Comparison of ENCODE assay signal across 9 mouse cellular contexts in genomic region chr11:3373591-3374292, GRCm38 (mm10). TPM values are rescaled to one million over a fixed set of nuclear protein-coding genes. Genes with fewer than 3 reads are reported as not detected.
DNase-seq lines count a peak whose midpoint lies in the region; ATAC-seq and TF ChIP-seq lines count a peak whose summit lies in the region.
"Had no signal": no experiment of that assay in that cellular context is flagged by ENCODE, and none has a peak within 500 bp of the region (broad histone marks: within the 10 kb centered on the region; RNA-seq: fewer than 3 reads in every experiment).

No protein-coding gene starts in this region.

- H3K9me3 ChIP-seq in lung, postnatal 0 days (ENCODE audit: low read length) = no peaks in the 10 kb centered on the region
- H3K9me3 ChIP-seq in kidney, embryonic 14.5 days (ENCODE audit: control insufficient read depth, low read length) = no peaks in the 10 kb centered on the region
- no peaks in the 10 kb centered on the region for H3K9me3 ChIP-seq in neural tube, embryonic 14.5 days (ENCODE audit: control insufficient read depth, low read length)
- H3K9me3 ChIP-seq: megakaryocyte, embryonic 14.5 days had no signal

- WGBS in lung, postnatal 0 days = 23% methylated on average over 7 of the region's 7 CpGs
- WGBS in lung, adult 2 months = 39% methylated on average over 7 of the region's 7 CpGs
- 32% methylated on average over 7 of the region's 7 CpGs for WGBS in kidney, embryonic 14.5 days
- WGBS in neural tube, embryonic 14.5 days = 23% methylated on average over 7 of the region's 7 CpGs

- H3K27ac ChIP-seq in lung, postnatal 0 days (ENCODE audit: low read length) = peak overlapping the region; percentile 33
- peak overlapping the region; percentile 68; the same call in 1 of the 2 replicates for H3K27ac ChIP-seq in kidney, embryonic 14.5 days (ENCODE audit: low read depth, low read length)
- H3K27ac ChIP-seq in neural tube, embryonic 14.5 days (ENCODE audit: low read depth, low read length) = peak overlapping the region; percentile 73

- H3K9ac ChIP-seq in lung, postnatal 0 days (replicated peaks; ENCODE audit: low read depth) = no peak overlapping the region
- H3K9ac ChIP-seq in kidney, embryonic 14.5 days (ENCODE audit: low read depth, low read length) = no peak overlapping the region
- no peak overlapping the region for H3K9ac ChIP-seq in neural tube, embryonic 14.5 days (replicated peaks; ENCODE audit: low read depth, low read length)

- peak; percentile 27 for DNase-seq in adrenal gland, postnatal 10 days
- no peak for DNase-seq in adrenal gland, postnatal 4 days (ENCODE audit: low spot score in 2 of 2)
- peak; percentile 49 for DNase-seq in lung, postnatal 0 days (ENCODE audit: low spot score)
- no peak for DNase-seq in lung, adult 2 months
- no peak for DNase-seq in left cerebral cortex, adult 9 months (ENCODE audit: low spot score in 2 of 2)

- no peak overlapping the region for H3K4me3 ChIP-seq in lung, postnatal 0 days (ENCODE audit: low read depth, low read length)
- H3K4me3 ChIP-seq in lung, adult 2 months (replicated peaks; ENCODE audit: extremely low read depth, low read depth, low read length) = no peak overlapping the region
- no peak overlapping the region for H3K4me3 ChIP-seq in kidney, embryonic 14.5 days (ENCODE audit: low read length)
- H3K4me3 ChIP-seq in neural tube, embryonic 14.5 days (ENCODE audit: low read depth, low read length) = no peak overlapping the region
- H3K4me3 ChIP-seq: megakaryocyte, embryonic 14.5 days had no signal

- H3K27me3 ChIP-seq in lung, postnatal 0 days (replicated peaks; ENCODE audit: insufficient read depth, low read length) = no peaks in the 10 kb centered on the region
- H3K27me3 ChIP-seq in kidney, embryonic 14.5 days (ENCODE audit: control insufficient read depth, insufficient read depth, low read length) = no peaks in the 10 kb centered on the region
- H3K27me3 ChIP-seq in neural tube, embryonic 14.5 days (ENCODE audit: control insufficient read depth, insufficient read depth, low read length) = no peaks in the 10 kb centered on the region
- H3K27me3 ChIP-seq: megakaryocyte, embryonic 14.5 days had no signal

- no peak for TF ChIP-seq POLR2A in lung, adult 2 months (IDR thresholded peaks at IDR 0.05; ENCODE audit: borderline replicate concordance, extremely low read depth, low read depth, low read length)

- peak; percentile 24; the same call in 1 of the 2 replicates for TF ChIP-seq EP300 in lung, postnatal 0 days (IDR thresholded peaks at IDR 0.05)

- no peak for TF ChIP-seq CTCF in lung, postnatal 0 days (IDR thresholded peaks at IDR 0.05)
- no peak for TF ChIP-seq CTCF in lung, adult 2 months (IDR thresholded peaks at IDR 0.05; ENCODE audit: insufficient read depth, low read length)

- ATAC-seq in lung, postnatal 0 days = no peak
- no peak for ATAC-seq in kidney, embryonic 14.5 days (ENCODE audit: low FRiP score, low TSS enrichment)
- ATAC-seq in neural tube, embryonic 14.5 days (ENCODE audit: low read depth) = peak; percentile 12; the same call in 1 of the 2 replicates
- ATAC-seq in activated CD4-positive, CD25-positive, alpha-beta regulatory T cell, adult 4 months = no peak

- no peaks in the 10 kb centered on the region for H3K36me3 ChIP-seq in lung, postnatal 0 days (ENCODE audit: insufficient read depth, low read length)
- H3K36me3 ChIP-seq in kidney, embryonic 14.5 days (ENCODE audit: control insufficient read depth, insufficient read depth, low read length) = no peaks in the 10 kb centered on the region
- no peaks in the 10 kb centered on the region for H3K36me3 ChIP-seq in neural tube, embryonic 14.5 days (ENCODE audit: control insufficient read depth, insufficient read depth, low read length)

- H3K4me1 ChIP-seq in lung, postnatal 0 days (ENCODE audit: insufficient read depth, low read depth, low read length) = peaks cover 22% of the 10 kb centered on the region; the same call in 1 of the 2 replicates
- peaks cover 5% of the 10 kb centered on the region; the same call in 1 of the 2 replicates for H3K4me1 ChIP-seq in lung, adult 2 months (ENCODE audit: control insufficient read depth, insufficient read depth, low read length)
- H3K4me1 ChIP-seq in kidney, embryonic 14.5 days (ENCODE audit: control insufficient read depth, insufficient read depth, low read length) = peaks cover 27% of the 10 kb centered on the region
- H3K4me1 ChIP-seq in neural tube, embryonic 14.5 days (ENCODE audit: control insufficient read depth, insufficient read depth, low read length) = peaks cover 30% of the 10 kb centered on the region

- no peak overlapping the region for H3K4me2 ChIP-seq in lung, postnatal 0 days (replicated peaks; ENCODE audit: low read depth, low read length)
- peak overlapping the region; percentile 15; the same call in 1 of the 2 replicates for H3K4me2 ChIP-seq in kidney, embryonic 14.5 days (replicated peaks; ENCODE audit: low read depth, low read length)
- peak overlapping the region; percentile 11; the same call in 1 of the 2 replicates for H3K4me2 ChIP-seq in neural tube, embryonic 14.5 days (ENCODE audit: low read depth, low read length)

RNA-seq across cellular contexts. Expression of gene Limk2, which starts 35.2 kb away (rescaled TPM):
- total RNA-seq in adrenal gland, postnatal 10 days (2021) = 10 to 100 TPM; 23.8 to 33.2 TPM
- 10 to 100 TPM; 42.8 to 44.0 TPM for total RNA-seq in adrenal gland, postnatal 4 days (2021)
- 57.2 and 62.0 TPM in 2 replicates for polyA plus RNA-seq in lung, postnatal 0 days (2015; fragmentation: Nextera tagmentation; extraction: Ambion mirVana)
- 94.3 and 142 TPM in 2 replicates for polyA plus RNA-seq in lung, adult 2 months (2012; rRNA removed)
- 32.6 and 41.7 TPM in 2 replicates for polyA plus RNA-seq in kidney, embryonic 14.5 days (2014; fragmentation: Nextera tagmentation; extraction: Ambion mirVana)
- 161 and 166 TPM in 2 replicates for polyA plus RNA-seq in neural tube, embryonic 14.5 days (2014; fragmentation: Nextera tagmentation; extraction: Ambion mirVana)
- 10 to 100 TPM; 77.7 to 78.9 TPM for polyA plus RNA-seq in activated CD4-positive, CD25-positive, alpha-beta regulatory T cell, adult 4 months (2017; shearing (Covaris generic))

RNA-seq across cellular contexts. Expression of gene Pik3ip1, which starts 43.5 kb away (rescaled TPM):
- total RNA-seq in adrenal gland, postnatal 10 days (2021) = 10 to 100 TPM; 13.3 to 17.8 TPM
- 10 to 100 TPM; 31.9 to 32.2 TPM for total RNA-seq in adrenal gland, postnatal 4 days (2021)
- polyA plus RNA-seq in lung, postnatal 0 days (2015; fragmentation: Nextera tagmentation; extraction: Ambion mirVana) = 22.7 and 25.5 TPM in 2 replicates
- 23.2 and 38.3 TPM in 2 replicates for polyA plus RNA-seq in lung, adult 2 months (2012; rRNA removed)
- polyA plus RNA-seq in kidney, embryonic 14.5 days (2014; fragmentation: Nextera tagmentation; extraction: Ambion mirVana) = 7.0 and 7.8 TPM in 2 replicates
- polyA plus RNA-seq in neural tube, embryonic 14.5 days (2014; fragmentation: Nextera tagmentation; extraction: Ambion mirVana) = 24.2 and 29.4 TPM in 2 replicates
- 10 to 100 TPM; 32.9 to 53.5 TPM for polyA plus RNA-seq in activated CD4-positive, CD25-positive, alpha-beta regulatory T cell, adult 4 months (2017; shearing (Covaris generic))

Comparison
In these comparisons a context has a peak if more than half of its experiments do, and no peak if none do; other contexts are left out.
1. DNase-seq: peak in adrenal gland, postnatal 10 days (single experiment) and lung, postnatal 0 days (single experiment); none in adrenal gland, postnatal 4 days (0 of 2), lung, adult 2 months (single experiment) and left cerebral cortex, adult 9 months (0 of 2).
2. Peak in every context shown above with its lines, with median percentiles within 50 percentile points of each other: H3K27ac ChIP-seq.